Mouse (Mus musculus): ENCODE measurements around the gene Gm11172. TPM values are rescaled to one million over a fixed set of nuclear protein-coding genes. Genes with fewer than 3 reads are reported as not detected.
"Not testable (repeated sequence)": the region's sequence is repeated elsewhere in the genome, so short reads cannot be mapped to it uniquely, and the experiment has no call there.

The Gm11172 gene
- polyA plus RNA-seq, 1 experiment, result not detected

DNA sequence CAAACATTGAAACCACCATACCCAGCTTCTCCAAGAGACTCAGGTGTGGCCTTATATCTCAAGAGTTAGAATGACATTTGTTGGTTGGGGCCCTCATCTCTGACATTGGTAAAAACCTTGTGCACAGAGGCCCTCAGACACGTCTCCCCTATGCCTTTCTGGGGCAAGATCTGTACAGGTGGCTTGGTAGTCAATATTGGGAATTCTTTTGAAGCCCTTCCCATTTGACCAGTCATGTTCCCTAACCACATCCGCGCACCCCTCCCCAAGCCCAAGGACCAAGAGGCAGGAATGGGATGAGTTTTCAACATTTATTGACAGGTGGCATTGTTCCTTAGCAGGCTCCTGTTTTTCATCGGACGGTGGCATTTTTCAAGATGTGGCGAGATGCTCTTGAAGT lies 16.7 kb upstream of the Gm11172 start, which contains the start of gene Prm2:
Gene Prm2 (minus strand): TSS at position 101 of the 400 bp plus-strand sequence.
- Histone ChIP-seq H3K36me3 (ENCODE audit: control insufficient read depth, insufficient read depth) (no peaks in the 10 kb centered on the region), H3K27me3 (ENCODE audit: control insufficient read depth, insufficient read depth, insufficient read length) (no peaks in the 10 kb centered on the region), H3K4me3 (ENCODE audit: insufficient read depth, poor library complexity, severe bottlenecking) (no peak within 1 kb of the TSS), H3K79me3 (ENCODE audit: low read depth) (no peaks in the 10 kb centered on the region), H3ac (ENCODE audit: control insufficient read depth, insufficient read length, low read depth) (no peak within 1 kb of the TSS), H3K79me2 (ENCODE audit: control insufficient read depth, insufficient read depth) (no peaks in the 10 kb centered on the region)
- no peak for TF ChIP-seq MYOG (IDR thresholded peaks at IDR 0.05; ENCODE audit: control insufficient read depth, extremely low read depth, insufficient read length)
- TF ChIP-seq CEBPB (IDR thresholded peaks at IDR 0.05; ENCODE audit: low read depth), result no peak
- TF ChIP-seq USF1 (IDR thresholded peaks at IDR 0.05; ENCODE audit: low read depth), result no peak
- TF ChIP-seq FOSL1 (IDR thresholded peaks at IDR 0.05; ENCODE audit: insufficient read depth, low read length, poor library complexity, severe bottlenecking), result no peak
- no peak for TF ChIP-seq CTCF (IDR thresholded peaks at IDR 0.05; ENCODE audit: control insufficient read depth, insufficient read depth, insufficient read length)
- TF ChIP-seq MAX (IDR thresholded peaks at IDR 0.05), result no peak
- no peak for TF ChIP-seq MYOD1 (IDR thresholded peaks at IDR 0.05; ENCODE audit: control insufficient read depth, insufficient read length, low read depth)

DNA sequence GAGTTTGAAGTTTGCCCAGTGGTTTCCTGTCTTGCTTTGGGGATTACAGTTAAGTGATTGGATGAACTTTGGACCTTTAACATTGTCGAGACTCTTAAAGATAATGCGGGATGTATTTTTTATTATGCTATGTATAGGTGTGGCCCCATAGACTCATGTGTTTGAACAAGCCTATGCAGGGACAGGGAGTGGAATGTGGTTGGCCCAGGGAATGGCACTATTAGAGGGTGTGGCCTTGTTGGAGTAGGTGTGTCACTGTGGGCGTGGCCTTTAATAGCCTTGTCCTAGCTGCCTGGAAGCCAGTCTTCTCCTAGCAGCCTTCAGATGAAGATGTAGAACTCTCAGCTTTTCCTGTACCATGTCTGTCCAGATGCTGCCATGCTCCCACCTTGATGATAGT lies 10.3 kb upstream of the Gm11172 start:
- not testable (repeated sequence) for H3K36me3 ChIP-seq (ENCODE audit: control insufficient read depth, insufficient read depth); H3K4me3 ChIP-seq (ENCODE audit: insufficient read depth, poor library complexity, severe bottlenecking); H3K79me2 ChIP-seq (ENCODE audit: control insufficient read depth, insufficient read depth); H3K79me3 ChIP-seq (ENCODE audit: low read depth); H3ac ChIP-seq (ENCODE audit: control insufficient read depth, insufficient read length, low read depth)
- peaks cover 17% of the 10 kb centered on the region for H3K27me3 ChIP-seq (ENCODE audit: control insufficient read depth, insufficient read depth, insufficient read length)

DNA sequence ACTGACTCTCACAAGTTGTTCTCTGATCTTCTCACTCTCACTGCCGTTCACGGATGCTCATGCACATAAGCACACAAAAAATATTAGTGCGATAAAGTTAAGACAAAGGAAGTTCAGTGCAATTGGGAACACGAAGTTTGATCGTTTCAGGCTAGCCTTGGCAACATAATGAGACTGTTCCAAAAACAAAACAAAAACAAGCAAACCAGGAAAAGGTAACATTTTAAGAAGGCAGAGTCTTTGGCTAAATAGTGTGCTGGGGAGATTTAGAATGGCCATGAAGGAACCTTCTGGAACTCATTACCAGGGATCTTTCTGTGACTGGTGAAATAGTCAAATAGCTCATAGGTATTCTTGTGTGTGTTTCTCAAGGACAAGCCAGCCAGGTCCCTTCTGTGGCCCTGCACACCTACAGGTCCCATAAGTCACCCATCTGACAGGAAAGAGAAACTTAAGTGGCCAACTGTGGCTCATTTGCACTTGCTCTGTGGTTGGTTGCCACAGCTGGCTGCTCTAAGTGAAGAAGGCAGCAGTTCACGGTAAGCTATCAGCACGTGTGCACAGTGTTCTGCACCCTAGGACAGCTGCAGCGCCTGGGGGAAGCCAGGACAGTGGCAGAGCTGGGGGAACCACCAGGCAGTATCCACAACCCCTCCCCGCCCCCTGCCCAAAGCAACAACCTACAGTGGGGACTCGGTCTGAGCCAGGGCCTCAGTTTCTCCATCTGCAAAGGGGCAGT lies 6.8 kb upstream of the Gm11172 start, which contains the start of gene Prm1:
Gene Prm1 (minus strand): TSS at position 51 of the 739 bp plus-strand sequence.
- Histone ChIP-seq H3K36me3 (ENCODE audit: control insufficient read depth, insufficient read depth) (no peaks in the 10 kb centered on the region), H3K79me2 (ENCODE audit: control insufficient read depth, insufficient read depth) (no peaks in the 10 kb centered on the region), H3K27me3 (ENCODE audit: control insufficient read depth, insufficient read depth, insufficient read length) (peaks cover 38% of the 10 kb centered on the region), H3K79me3 (ENCODE audit: low read depth) (no peaks in the 10 kb centered on the region), H3K4me3 (ENCODE audit: insufficient read depth, poor library complexity, severe bottlenecking) (no peak within 1 kb of the TSS), H3ac (ENCODE audit: control insufficient read depth, insufficient read length, low read depth) (no peak within 1 kb of the TSS)
- TF ChIP-seq USF1 (IDR thresholded peaks at IDR 0.05; ENCODE audit: low read depth) (no peak), MYOG (IDR thresholded peaks at IDR 0.05; ENCODE audit: control insufficient read depth, extremely low read depth, insufficient read length) (no peak), CTCF (IDR thresholded peaks at IDR 0.05; ENCODE audit: control insufficient read depth, insufficient read depth, insufficient read length) (no peak), MYOD1 (IDR thresholded peaks at IDR 0.05; ENCODE audit: control insufficient read depth, insufficient read length, low read depth) (no peak), FOSL1 (IDR thresholded peaks at IDR 0.05; ENCODE audit: insufficient read depth, low read length, poor library complexity, severe bottlenecking) (no peak), CEBPB (IDR thresholded peaks at IDR 0.05; ENCODE audit: low read depth) (no peak), MAX (IDR thresholded peaks at IDR 0.05) (no peak)

DNA sequence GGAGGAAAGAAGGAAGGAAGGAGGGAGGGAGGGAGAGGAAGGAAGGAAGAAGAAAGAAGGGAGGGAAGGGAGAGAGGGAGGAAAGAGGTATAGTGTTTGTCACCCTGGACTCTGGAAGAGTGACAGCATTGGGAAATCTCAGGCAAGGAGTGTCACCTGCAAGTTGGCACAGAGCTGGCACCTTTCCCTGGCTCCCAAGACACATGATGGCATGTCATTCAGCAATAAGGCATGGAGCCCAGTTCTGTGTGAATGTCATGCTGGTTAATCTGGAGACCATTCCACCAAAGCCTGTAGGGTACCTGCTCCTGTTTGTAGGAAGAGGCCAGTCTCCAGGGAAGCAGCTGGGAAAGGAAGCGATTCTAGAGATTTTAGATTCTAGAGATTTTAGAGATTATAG lies 2.3 kb upstream of the Gm11172 start:
- Histone ChIP-seq H3K4me3 (ENCODE audit: insufficient read depth, poor library complexity, severe bottlenecking) (no peak overlapping the region), H3K79me3 (ENCODE audit: low read depth) (no peaks in the 10 kb centered on the region), H3K27me3 (ENCODE audit: control insufficient read depth, insufficient read depth, insufficient read length) (peaks cover 38% of the 10 kb centered on the region), H3K79me2 (ENCODE audit: control insufficient read depth, insufficient read depth) (no peaks in the 10 kb centered on the region), H3K36me3 (ENCODE audit: control insufficient read depth, insufficient read depth) (no peaks in the 10 kb centered on the region), H3ac (ENCODE audit: control insufficient read depth, insufficient read length, low read depth) (no peak overlapping the region)
- TF ChIP-seq USF1 (IDR thresholded peaks at IDR 0.05; ENCODE audit: low read depth), result no peak
- no peak for TF ChIP-seq CTCF (IDR thresholded peaks at IDR 0.05; ENCODE audit: control insufficient read depth, insufficient read depth, insufficient read length)
- TF ChIP-seq MYOG (IDR thresholded peaks at IDR 0.05; ENCODE audit: control insufficient read depth, extremely low read depth, insufficient read length), result no peak
- TF ChIP-seq FOSL1 (IDR thresholded peaks at IDR 0.05; ENCODE audit: insufficient read depth, low read length, poor library complexity, severe bottlenecking), result no peak
- TF ChIP-seq MAX (IDR thresholded peaks at IDR 0.05), result no peak
- TF ChIP-seq CEBPB (IDR thresholded peaks at IDR 0.05; ENCODE audit: low read depth), result no peak
- no peak for TF ChIP-seq MYOD1 (IDR thresholded peaks at IDR 0.05; ENCODE audit: control insufficient read depth, insufficient read length, low read depth)

DNA sequence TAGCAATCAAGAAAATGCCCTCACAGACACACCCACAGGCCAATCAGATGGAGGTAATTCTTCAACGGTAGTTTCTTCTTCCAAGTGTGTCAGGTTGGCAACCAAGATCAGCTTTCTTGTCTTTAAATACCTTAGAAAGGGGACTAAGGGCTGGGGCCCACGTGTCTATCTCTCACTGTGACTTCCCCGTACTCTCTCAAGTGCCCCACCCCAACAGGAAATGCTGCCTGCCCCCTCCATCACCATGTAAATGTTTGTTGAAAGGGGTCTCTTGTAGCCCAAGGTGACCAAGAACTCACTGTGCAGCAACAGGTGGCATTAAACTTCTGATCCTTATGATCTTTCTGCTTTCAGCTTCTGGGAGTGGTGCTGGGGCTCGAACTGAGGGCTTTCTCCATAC lies 1.0 kb downstream of the Gm11172 start:
- TF ChIP-seq MAX (IDR thresholded peaks at IDR 0.05) (no peak), USF1 (IDR thresholded peaks at IDR 0.05; ENCODE audit: low read depth) (no peak), MYOG (IDR thresholded peaks at IDR 0.05; ENCODE audit: control insufficient read depth, extremely low read depth, insufficient read length) (no peak), CTCF (IDR thresholded peaks at IDR 0.05; ENCODE audit: control insufficient read depth, insufficient read depth, insufficient read length) (no peak), FOSL1 (IDR thresholded peaks at IDR 0.05; ENCODE audit: insufficient read depth, low read length, poor library complexity, severe bottlenecking) (no peak), MYOD1 (IDR thresholded peaks at IDR 0.05; ENCODE audit: control insufficient read depth, insufficient read length, low read depth) (no peak), CEBPB (IDR thresholded peaks at IDR 0.05; ENCODE audit: low read depth) (no peak)
- Histone ChIP-seq H3K79me3 (ENCODE audit: low read depth) (no peaks in the 10 kb centered on the region), H3ac (ENCODE audit: control insufficient read depth, insufficient read length, low read depth) (no peak overlapping the region), H3K79me2 (ENCODE audit: control insufficient read depth, insufficient read depth) (no peaks in the 10 kb centered on the region), H3K36me3 (ENCODE audit: control insufficient read depth, insufficient read depth) (no peaks in the 10 kb centered on the region), H3K4me3 (ENCODE audit: insufficient read depth, poor library complexity, severe bottlenecking) (no peak overlapping the region), H3K27me3 (ENCODE audit: control insufficient read depth, insufficient read depth, insufficient read length) (peaks cover 11% of the 10 kb centered on the region)

DNA sequence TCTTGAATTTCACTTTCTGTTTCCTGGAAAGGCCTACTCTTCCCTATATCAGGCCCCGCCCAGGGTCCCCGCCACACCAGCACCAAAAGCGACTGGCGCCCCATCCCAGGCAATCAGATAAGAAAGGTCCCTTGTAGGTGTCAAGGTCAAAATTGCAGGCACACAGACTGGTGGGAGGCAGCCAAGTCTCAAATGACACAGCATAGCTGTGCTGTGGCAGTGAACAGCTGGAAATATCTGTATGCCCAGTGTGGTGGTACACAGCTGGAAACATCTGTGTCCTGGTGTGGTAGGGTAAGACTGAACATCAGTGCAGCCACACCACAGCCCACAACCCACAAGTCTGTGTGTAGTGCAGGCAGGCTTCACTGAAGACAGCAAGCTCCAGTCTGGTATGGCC lies 2.1 kb downstream of the Gm11172 start:
- Histone ChIP-seq H3K36me3 (ENCODE audit: control insufficient read depth, insufficient read depth) (no peaks in the 10 kb centered on the region), H3K79me3 (ENCODE audit: low read depth) (no peaks in the 10 kb centered on the region), H3K27me3 (ENCODE audit: control insufficient read depth, insufficient read depth, insufficient read length) (peaks cover 4% of the 10 kb centered on the region), H3K4me3 (ENCODE audit: insufficient read depth, poor library complexity, severe bottlenecking) (no peak overlapping the region), H3K79me2 (ENCODE audit: control insufficient read depth, insufficient read depth) (no peaks in the 10 kb centered on the region), H3ac (ENCODE audit: control insufficient read depth, insufficient read length, low read depth) (no peak overlapping the region)
- no peak for TF ChIP-seq FOSL1 (IDR thresholded peaks at IDR 0.05; ENCODE audit: insufficient read depth, low read length, poor library complexity, severe bottlenecking)
- no peak for TF ChIP-seq CEBPB (IDR thresholded peaks at IDR 0.05; ENCODE audit: low read depth)
- TF ChIP-seq USF1 (IDR thresholded peaks at IDR 0.05; ENCODE audit: low read depth), result no peak
- no peak for TF ChIP-seq CTCF (IDR thresholded peaks at IDR 0.05; ENCODE audit: control insufficient read depth, insufficient read depth, insufficient read length)
- no peak for TF ChIP-seq MYOG (IDR thresholded peaks at IDR 0.05; ENCODE audit: control insufficient read depth, extremely low read depth, insufficient read length)
- TF ChIP-seq MYOD1 (IDR thresholded peaks at IDR 0.05; ENCODE audit: control insufficient read depth, insufficient read length, low read depth), result no peak
- no peak for TF ChIP-seq MAX (IDR thresholded peaks at IDR 0.05)
